Mouse (Mus musculus): ENCODE measurements around the gene Plekha7. TPM values are rescaled to one million over a fixed set of nuclear protein-coding genes. Genes with fewer than 3 reads are reported as not detected.

Plekha7 gene
- polyA plus RNA-seq, 1 experiment = 0.25 TPM

DNA sequence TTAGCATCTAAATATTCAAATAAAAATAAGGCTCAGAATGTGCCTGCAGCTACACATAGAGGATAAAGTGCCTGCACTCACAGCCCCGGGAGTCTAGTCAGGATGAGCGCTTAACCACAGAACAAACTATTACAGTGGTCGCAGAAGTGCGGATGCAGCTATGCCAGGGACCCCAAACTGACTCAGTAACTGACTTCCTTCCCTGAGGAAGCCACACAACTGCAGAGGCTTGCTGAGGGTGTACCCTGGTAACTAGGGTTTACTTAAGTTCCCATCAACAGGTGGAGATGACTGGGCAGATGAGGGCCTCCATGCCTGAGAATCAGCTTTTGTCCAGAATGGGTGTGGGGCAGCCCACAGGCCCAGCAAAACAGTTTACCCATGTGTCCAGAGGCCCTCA is 69.9 kb downstream of the Plekha7 start:
- Histone ChIP-seq H3K79me2 (ENCODE audit: control insufficient read depth, insufficient read depth) (no peaks in the 10 kb centered on the region), H3K4me3 (ENCODE audit: insufficient read depth, poor library complexity, severe bottlenecking) (no peak overlapping the region), H3ac (ENCODE audit: control insufficient read depth, insufficient read length, low read depth) (no peak overlapping the region), H3K27me3 (ENCODE audit: control insufficient read depth, insufficient read depth, insufficient read length) (peaks cover 4% of the 10 kb centered on the region), H3K79me3 (ENCODE audit: low read depth) (no peaks in the 10 kb centered on the region), H3K36me3 (ENCODE audit: control insufficient read depth, insufficient read depth) (no peaks in the 10 kb centered on the region)
- no peak for TF ChIP-seq MYOD1 (IDR thresholded peaks at IDR 0.05; ENCODE audit: control insufficient read depth, insufficient read length, low read depth)
- TF ChIP-seq CTCF (IDR thresholded peaks at IDR 0.05; ENCODE audit: control insufficient read depth, insufficient read depth, insufficient read length) = no peak
- no peak for TF ChIP-seq CEBPB (IDR thresholded peaks at IDR 0.05; ENCODE audit: low read depth)
- TF ChIP-seq MYOG (IDR thresholded peaks at IDR 0.05; ENCODE audit: control insufficient read depth, extremely low read depth, insufficient read length) = no peak
- no peak for TF ChIP-seq MAX (IDR thresholded peaks at IDR 0.05)
- TF ChIP-seq USF1 (IDR thresholded peaks at IDR 0.05; ENCODE audit: low read depth) = no peak

DNA sequence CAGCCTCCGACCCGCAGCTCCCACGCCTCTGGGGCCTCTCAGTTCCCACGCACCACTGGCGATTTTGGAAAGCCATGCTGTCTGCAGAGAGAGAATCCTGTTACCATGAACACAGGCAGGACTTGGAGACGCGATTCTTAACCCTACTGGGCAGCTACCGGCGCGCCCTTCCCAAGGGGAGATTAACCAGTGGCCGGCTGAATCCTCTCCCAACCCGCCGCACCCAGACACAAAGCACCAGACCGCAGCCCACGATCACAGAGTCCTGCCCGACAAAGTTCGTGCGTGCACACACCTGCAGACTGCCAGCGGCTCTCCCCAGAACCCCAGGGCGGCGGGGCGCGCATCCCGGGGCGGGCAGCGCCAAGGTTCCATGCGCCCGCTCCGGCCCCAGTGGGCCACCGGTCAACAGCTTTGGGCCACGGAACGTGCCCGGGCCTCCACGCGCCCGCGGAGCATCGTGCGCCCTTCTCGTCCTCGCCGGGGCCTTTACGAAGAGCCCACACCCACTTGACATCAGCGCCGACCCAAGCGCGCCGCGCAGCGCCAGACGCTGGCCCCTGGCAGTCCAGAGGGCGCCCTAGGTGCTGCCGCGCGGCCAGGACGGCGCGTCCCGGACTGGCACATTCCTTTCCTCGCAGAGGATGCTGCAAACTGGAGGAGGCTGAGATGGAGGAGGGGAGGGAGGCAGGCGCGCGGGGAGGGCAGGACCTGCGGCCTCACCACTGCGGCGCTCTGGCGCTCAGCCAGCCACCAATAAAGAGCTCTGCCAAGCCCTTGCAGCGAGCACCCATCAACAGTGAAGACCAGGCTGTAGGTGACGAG is 70.8 kb downstream of the Plekha7 start:
- Histone ChIP-seq H3K79me2 (ENCODE audit: control insufficient read depth, insufficient read depth) (no peaks in the 10 kb centered on the region), H3K27me3 (ENCODE audit: control insufficient read depth, insufficient read depth, insufficient read length) (peaks cover 4% of the 10 kb centered on the region), H3ac (ENCODE audit: control insufficient read depth, insufficient read length, low read depth) (no peak overlapping the region), H3K4me3 (ENCODE audit: insufficient read depth, poor library complexity, severe bottlenecking) (no peak overlapping the region), H3K36me3 (ENCODE audit: control insufficient read depth, insufficient read depth) (no peaks in the 10 kb centered on the region), H3K79me3 (ENCODE audit: low read depth) (no peaks in the 10 kb centered on the region)
- no peak for TF ChIP-seq FOSL1 (IDR thresholded peaks at IDR 0.05; ENCODE audit: insufficient read depth, low read length, poor library complexity, severe bottlenecking)
- no peak for TF ChIP-seq CTCF (IDR thresholded peaks at IDR 0.05; ENCODE audit: control insufficient read depth, insufficient read depth, insufficient read length)
- TF ChIP-seq USF1 (IDR thresholded peaks at IDR 0.05; ENCODE audit: low read depth) = no peak
- TF ChIP-seq MAX (IDR thresholded peaks at IDR 0.05) = no peak
- no peak for TF ChIP-seq MYOD1 (IDR thresholded peaks at IDR 0.05; ENCODE audit: control insufficient read depth, insufficient read length, low read depth)
- TF ChIP-seq CEBPB (IDR thresholded peaks at IDR 0.05; ENCODE audit: low read depth) = no peak
- TF ChIP-seq MYOG (IDR thresholded peaks at IDR 0.05; ENCODE audit: control insufficient read depth, extremely low read depth, insufficient read length) = no peak

DNA sequence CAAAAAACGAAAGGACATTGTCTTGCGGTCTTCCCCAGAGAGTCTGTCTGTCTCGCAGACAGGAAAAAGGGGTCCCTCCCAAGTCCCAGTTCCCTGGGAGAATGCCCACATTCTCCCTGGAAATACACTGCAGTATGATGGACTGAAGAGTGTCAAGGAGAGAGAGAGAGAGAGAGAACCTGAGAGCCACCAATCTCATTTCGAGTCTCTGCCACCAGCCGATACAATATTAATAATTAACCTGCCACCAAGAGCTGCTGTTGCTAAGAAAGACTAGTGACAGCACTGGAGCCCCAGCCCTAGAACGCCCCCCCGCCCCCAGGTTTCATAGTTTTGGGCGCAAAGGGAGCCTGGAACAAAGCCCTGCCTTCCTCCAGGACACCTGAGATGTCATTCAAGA is 71.6 kb downstream of the Plekha7 start:
- TF ChIP-seq FOSL1 (IDR thresholded peaks at IDR 0.05; ENCODE audit: insufficient read depth, low read length, poor library complexity, severe bottlenecking) (no peak), MYOG (IDR thresholded peaks at IDR 0.05; ENCODE audit: control insufficient read depth, extremely low read depth, insufficient read length) (no peak), MYOD1 (IDR thresholded peaks at IDR 0.05; ENCODE audit: control insufficient read depth, insufficient read length, low read depth) (no peak), CTCF (IDR thresholded peaks at IDR 0.05; ENCODE audit: control insufficient read depth, insufficient read depth, insufficient read length) (no peak), CEBPB (IDR thresholded peaks at IDR 0.05; ENCODE audit: low read depth) (no peak), MAX (IDR thresholded peaks at IDR 0.05) (no peak), USF1 (IDR thresholded peaks at IDR 0.05; ENCODE audit: low read depth) (no peak)
- Histone ChIP-seq H3K36me3 (ENCODE audit: control insufficient read depth, insufficient read depth) (no peaks in the 10 kb centered on the region), H3ac (ENCODE audit: control insufficient read depth, insufficient read length, low read depth) (no peak overlapping the region), H3K27me3 (ENCODE audit: control insufficient read depth, insufficient read depth, insufficient read length) (peaks cover 4% of the 10 kb centered on the region), H3K79me3 (ENCODE audit: low read depth) (no peaks in the 10 kb centered on the region), H3K79me2 (ENCODE audit: control insufficient read depth, insufficient read depth) (no peaks in the 10 kb centered on the region), H3K4me3 (ENCODE audit: insufficient read depth, poor library complexity, severe bottlenecking) (no peak overlapping the region)

DNA sequence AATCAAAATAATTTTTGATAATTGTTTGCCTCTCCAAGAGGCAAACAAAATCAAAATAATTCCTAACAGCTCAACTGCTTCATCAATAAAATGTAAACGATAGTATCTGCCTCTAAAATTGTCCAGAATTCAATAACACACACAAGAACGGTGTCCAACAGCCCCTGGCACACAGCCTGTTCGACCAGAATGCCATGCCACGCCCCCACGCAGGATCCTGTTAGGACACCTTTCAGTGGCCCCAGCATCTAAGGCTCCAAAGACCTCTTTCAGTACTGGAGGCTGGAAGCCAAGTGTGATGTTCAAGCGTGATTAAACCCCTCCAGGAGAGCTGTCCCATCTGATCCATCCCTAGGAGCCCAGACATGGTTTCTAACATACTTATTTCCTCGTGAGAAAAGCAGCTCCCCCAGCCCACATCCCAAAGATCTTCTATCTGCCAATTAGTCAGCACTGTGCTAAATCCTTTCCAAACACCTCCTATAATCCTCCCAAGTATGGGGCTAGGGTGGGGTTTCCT is 73.8 kb downstream of the Plekha7 start:
- no peak overlapping the region for H3ac ChIP-seq (ENCODE audit: control insufficient read depth, insufficient read length, low read depth)
- peaks cover 4% of the 10 kb centered on the region for H3K27me3 ChIP-seq (ENCODE audit: control insufficient read depth, insufficient read depth, insufficient read length)
- TF ChIP-seq USF1 (IDR thresholded peaks at IDR 0.05; ENCODE audit: low read depth) (no peak), CEBPB (IDR thresholded peaks at IDR 0.05; ENCODE audit: low read depth) (no peak), CTCF (IDR thresholded peaks at IDR 0.05; ENCODE audit: control insufficient read depth, insufficient read depth, insufficient read length) (no peak), FOSL1 (IDR thresholded peaks at IDR 0.05; ENCODE audit: insufficient read depth, low read length, poor library complexity, severe bottlenecking) (no peak), MAX (IDR thresholded peaks at IDR 0.05) (no peak), MYOD1 (IDR thresholded peaks at IDR 0.05; ENCODE audit: control insufficient read depth, insufficient read length, low read depth) (no peak), MYOG (IDR thresholded peaks at IDR 0.05; ENCODE audit: control insufficient read depth, extremely low read depth, insufficient read length) (no peak)
- H3K36me3 ChIP-seq (ENCODE audit: control insufficient read depth, insufficient read depth) = no peaks in the 10 kb centered on the region
- no peaks in the 10 kb centered on the region for H3K79me3 ChIP-seq (ENCODE audit: low read depth)
- H3K79me2 ChIP-seq (ENCODE audit: control insufficient read depth, insufficient read depth) = no peaks in the 10 kb centered on the region
- H3K4me3 ChIP-seq (ENCODE audit: insufficient read depth, poor library complexity, severe bottlenecking) = no peak overlapping the region

DNA sequence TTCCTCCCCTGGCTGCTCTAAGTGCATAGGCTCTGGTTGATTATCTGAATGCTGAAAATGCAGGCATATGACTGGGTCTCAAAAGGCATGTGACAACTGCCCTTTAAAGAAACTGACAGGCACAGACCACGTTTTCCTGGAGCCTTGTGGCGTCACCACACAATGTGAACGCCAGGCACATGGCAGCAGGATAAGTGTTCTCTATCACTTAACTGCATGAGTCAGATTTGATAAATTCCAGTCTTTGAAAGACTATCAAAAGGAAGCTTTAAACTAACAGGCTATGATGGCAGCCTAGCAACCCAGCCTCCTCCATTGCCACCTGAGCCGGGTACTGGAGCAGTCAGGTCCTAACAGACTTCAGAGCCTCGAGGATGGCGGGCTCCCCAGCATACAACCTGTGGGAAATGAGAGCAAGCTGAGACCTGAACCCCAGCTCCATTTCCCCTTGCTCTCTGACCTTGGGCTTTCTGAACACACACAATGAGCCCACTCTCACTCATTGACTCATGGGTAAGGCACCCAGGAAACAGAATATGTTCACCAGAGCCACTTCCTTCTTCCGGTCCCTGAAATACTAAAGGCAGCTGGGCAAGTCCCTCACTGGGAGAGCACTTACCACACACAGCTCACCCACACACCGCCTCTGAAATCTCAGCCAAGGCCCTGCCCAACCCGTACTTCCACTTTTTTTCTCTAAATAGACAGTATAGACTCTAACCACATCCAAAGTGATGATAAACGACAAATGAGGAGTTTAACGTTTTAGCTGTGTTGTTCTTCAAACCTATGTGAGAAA is 77.2 kb downstream of the Plekha7 start:
- no peak overlapping the region for H3ac ChIP-seq (ENCODE audit: control insufficient read depth, insufficient read length, low read depth)
- H3K4me3 ChIP-seq (ENCODE audit: insufficient read depth, poor library complexity, severe bottlenecking) = no peak overlapping the region
- H3K27me3 ChIP-seq (ENCODE audit: control insufficient read depth, insufficient read depth, insufficient read length) = no peaks in the 10 kb centered on the region
- H3K79me3 ChIP-seq (ENCODE audit: low read depth) = no peaks in the 10 kb centered on the region
- peak; percentile 28 for TF ChIP-seq MAX (IDR thresholded peaks at IDR 0.05)
- no peak for TF ChIP-seq MYOG (IDR thresholded peaks at IDR 0.05; ENCODE audit: control insufficient read depth, extremely low read depth, insufficient read length)
- TF ChIP-seq MYOD1 (IDR thresholded peaks at IDR 0.05; ENCODE audit: control insufficient read depth, insufficient read length, low read depth) = peak; percentile 28
- no peaks in the 10 kb centered on the region for H3K79me2 ChIP-seq (ENCODE audit: control insufficient read depth, insufficient read depth)
- no peaks in the 10 kb centered on the region for H3K36me3 ChIP-seq (ENCODE audit: control insufficient read depth, insufficient read depth)
